Mouse (Mus musculus): ENCODE data around the gene Fam172a.
"Not testable (repeated sequence)": the region's sequence is repeated elsewhere in the genome, so short reads cannot be mapped to it uniquely, and the experiment has no call there.

Fam172a gene

DNA sequence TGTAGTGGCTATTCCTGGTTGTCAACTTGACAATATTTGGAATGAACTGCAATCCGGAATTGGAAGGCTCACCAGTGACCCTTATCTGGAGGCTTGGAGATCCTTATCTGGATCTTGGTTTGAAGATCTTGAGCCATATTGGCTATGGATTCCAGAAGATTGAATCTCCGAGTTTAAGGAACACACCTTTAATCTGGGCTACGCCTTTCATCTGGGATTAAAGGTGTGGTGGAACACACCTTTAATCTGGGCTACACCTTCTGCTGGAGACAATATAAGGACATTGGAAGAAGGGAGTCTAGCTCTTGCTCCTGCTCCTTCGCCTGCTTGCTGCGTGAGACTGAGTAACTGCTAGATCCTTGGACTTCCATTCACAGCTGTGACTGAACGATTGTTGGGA lies at the start of gene Fam172a:
Gene Fam172a, plus strand, starts transcription at position 301 of the 400 bp plus-strand sequence.
- DNase-seq, result not testable (repeated sequence)

DNA sequence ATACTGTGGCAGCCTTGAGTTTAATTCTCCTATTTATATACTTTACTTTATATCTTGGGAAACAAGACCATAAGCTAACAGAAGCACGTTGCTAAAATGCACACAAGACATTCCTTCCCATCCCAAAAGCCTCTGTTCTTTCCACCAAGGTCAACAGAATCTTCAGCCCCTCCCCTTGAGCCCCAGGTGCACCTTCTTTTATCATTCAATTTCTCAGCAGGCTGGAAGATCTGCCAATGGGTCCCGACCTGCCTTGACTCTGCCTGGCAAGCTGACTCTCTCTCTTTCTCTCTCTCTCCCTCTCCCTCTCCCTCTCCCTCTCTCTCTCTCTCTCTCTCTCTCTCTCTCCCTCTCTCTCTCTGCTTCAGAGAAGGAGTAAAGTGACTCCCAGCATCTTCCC lies 13.2 kb upstream of the Fam172a start:
- DNase-seq, result no peak

DNA sequence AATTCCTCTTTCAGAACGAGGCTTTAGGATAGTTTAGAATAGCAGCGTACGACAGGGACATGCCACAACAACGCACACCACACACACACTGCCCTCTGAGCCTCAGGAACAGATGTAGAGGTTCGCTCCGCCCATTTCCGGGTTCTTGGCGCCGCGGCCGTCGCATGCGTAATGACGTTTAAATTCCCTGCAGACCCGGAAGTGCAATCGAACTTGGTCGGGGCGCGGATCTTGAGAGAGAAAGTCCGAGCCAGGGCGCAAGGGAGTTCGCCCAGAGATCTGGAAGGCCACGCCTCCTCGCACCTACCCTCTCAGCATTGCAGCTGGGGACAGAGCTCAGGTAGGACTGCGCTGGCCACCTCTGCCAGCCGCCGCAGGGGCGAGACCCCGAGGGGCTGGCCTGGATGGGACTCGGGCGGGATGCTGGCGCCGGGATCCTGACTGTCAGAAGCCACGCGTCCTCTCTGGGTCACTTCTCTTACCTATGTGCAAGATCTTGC lies 6.7 kb downstream of the Fam172a start:
- DNase-seq, result peak; percentile 91

DNA sequence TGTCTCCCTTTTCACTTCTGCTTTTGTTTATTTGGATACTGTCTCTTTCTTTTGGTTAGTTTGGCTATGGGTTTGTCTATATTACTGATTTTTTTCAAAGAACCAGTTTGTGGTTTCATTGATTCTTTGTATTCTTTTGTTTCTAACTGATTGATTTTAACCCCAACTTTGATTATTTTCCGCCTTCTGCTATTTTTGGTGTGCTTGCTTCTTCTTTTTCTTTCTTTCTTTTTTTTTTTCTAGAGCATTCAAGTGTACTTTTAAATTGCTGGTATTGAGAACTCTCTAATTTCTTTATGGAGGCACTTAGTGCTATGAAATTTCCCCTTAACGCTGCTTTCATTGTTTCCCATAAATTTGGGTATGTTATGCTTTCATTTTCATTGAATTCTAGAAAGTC lies 15.7 kb downstream of the Fam172a start:
- DNase-seq, result no peak

DNA sequence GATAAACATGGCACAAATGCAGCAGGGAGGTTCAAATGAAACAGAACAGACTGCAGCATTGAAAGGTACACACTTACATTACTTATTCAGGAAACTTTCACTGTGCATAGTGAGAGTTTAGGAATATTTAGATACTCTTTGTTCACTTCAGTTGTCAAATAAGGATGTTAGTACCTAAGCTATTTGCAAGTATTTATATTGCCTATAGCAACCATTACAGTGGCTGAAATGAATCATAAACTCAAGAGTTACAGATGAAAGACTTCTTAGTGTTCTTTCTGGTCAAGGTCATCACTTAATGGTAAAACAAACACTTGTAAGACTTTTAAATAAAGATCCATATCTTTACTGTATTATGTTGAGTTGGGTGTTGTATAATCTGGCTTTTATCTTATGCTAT lies 41.0 kb downstream of the Fam172a start:
- no peak for DNase-seq

DNA sequence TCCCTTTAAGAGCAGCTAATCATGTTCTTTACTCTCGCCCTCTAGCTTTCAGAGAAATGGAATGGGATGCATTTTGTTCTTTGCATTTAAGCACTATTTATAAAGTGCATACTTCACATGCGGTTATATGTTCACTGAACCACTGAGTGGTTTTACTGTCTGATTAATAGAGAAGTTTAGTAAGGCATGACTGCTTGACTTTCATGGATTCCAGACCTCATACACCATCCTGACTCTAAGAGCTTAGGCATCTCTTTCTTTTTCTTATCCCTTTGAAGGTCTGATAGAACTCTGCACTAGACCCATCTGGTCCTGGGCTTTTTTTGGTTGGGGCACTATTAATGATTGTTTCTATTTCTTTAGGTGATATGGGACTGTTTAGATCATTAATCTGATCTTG lies 75.8 kb downstream of the Fam172a start:
- no peak for DNase-seq

DNA sequence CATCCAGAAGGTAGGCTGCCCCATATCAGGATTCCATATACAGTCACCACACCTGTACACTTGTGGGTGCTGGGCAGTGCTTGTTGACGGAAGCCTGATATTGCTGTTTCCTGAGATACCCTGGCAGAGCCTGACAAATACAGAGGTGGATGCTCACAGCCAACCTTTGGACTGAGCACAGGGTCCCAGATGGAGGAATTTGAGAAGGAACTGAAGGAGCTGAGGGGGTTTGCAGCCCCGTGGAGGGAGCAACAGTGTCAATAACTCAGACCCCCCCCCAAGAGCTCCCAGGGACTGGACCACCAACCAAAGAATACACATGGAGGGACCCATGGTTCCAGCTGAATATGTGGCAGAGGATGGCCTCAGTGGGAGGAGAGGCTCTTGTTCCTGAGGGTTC lies 105.5 kb downstream of the Fam172a start:
- DNase-seq, result not testable (repeated sequence)

DNA sequence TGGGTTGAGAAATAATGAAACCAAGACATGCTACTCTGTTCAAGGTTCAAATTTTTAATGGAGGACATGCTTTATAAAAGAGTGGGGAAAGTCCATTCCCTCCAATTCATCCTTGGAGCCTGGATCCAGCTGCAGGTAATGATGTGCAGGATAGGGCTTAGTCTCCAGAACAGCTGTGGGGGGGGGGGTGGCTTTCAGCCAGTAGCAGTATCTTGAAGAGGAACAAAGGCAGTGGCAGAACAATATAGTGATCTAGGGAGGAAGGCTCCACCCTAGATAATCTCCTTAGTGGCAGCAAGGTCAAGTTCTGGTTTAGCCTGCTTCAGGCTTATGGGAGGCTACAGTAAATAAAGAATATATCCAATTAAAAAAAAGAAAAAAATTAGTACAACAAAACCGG lies 108.6 kb downstream of the Fam172a start:
- no peak for DNase-seq

DNA sequence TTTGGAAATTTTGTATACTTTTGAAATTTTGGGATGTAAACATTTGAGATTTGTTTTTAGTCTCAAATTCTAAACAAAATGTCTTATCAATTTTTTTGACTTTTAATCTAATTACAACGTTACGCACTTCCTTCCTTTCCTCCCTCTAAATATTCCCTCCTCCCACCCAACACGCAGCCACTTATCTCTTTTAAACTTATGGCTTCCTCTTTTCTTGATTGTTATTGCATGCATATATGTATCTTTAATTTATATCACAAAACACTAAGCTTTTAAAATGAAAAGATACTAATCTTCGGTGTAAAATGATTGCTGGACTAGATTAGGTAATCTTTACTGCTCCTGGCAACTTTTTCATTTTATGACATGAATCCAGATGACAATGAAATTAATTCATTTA lies 124.3 kb downstream of the Fam172a start:
- DNase-seq, result no peak

DNA sequence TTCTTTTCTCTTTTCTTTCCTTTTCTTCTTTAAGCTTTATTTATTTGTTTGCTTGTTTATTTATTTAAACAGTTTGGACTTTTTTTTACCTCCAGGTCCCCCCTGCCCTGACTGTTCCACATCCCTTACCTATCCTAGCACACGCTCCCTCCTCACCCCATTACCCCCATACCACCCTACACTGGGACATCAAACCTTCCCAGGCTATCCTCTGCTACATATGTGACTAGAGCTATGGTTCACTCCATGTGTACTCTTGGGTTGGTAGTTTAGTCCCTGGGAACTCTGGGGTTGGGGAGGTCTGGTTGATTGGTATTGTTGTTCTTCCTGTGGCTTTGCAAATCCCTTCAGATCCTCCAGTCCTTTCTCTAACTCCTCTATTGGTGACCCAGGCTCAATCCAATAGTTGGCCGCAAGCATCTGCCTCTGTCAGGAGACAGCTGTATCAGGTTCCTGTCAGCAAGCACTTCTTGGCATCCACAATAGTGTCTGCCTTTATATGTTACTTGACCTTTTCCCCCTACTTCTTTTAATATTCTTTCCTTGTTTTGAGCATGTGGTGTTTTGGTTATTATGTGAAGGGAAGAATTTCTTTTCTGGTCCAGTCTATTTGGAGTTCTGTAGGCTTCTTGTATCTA lies 141.3 kb downstream of the Fam172a start:
- no peak for DNase-seq

DNA sequence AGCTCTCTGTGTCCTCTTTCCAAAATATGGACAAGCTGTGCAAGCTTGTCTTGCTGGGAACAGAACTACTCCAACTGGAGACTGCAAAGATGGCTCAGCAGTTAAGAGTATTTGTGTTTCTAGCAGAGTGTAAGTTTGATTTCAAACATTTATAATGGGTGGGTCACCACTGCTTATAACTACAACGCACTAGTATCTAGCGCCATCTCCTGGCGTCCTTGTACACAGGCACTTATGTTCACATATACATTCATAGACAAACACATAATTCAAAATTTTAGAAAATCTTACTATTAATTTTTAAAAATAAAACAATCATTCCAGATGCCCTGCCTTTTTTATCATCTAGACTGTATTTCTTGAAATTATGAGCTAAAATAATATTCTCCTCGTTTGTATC lies 147.0 kb downstream of the Fam172a start:
- no peak for DNase-seq

DNA sequence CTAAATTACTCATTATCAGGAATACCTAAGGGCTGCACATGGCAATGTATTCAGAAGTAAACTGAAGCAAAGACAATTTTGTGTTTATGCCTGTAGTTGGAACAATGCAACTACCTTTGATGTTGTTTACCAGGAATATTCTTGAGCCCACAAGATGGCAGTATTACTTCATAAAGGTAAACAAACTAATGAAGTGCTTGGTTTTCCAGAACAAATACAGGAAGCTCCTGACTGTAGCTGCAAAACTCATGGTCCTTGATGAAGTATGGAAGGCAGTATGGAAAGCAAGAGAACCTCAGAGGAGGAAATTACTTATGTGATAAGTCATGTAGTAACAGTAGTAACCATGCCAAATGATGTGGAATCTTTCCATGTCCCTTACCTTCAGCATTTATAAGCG lies 163.0 kb downstream of the Fam172a start:
- peak; percentile 27 for DNase-seq

DNA sequence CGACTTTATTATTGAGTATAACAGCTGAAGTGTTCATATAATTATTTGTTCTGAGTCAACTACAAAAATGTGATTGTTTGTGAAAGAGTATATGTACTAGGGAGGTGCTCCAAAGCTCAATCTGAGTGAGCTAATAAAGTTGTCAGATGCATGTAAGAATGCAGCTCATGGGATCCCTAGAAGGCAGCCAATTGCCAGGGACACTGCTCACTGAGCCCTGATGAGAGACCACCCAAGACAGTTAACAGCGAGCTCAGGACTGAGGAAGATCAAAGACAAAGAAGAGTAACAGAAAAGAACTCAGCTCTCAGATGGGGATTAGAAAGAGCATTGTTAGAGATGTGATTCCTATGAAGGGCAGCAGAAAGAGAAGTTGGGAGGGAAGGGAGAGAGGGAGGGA lies 166.5 kb downstream of the Fam172a start:
- no peak for DNase-seq

DNA sequence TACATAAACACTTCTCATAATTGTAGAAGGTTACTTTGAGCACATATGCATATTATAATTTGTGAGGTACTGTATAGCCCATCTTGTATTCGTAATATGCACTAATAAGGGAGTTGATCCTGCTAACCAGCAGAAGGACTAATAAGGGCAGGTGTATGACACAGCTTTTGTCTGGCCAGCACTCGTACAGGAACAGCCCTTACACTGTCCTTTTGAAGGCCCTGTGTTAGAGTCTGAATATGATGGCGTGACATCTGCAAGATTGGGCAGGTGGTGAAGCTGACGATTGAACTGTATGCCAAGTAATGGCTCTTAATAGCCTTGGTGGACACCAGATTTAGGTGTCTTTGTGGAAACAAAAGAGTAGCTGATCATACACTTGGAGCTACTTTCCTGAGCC lies 176.3 kb downstream of the Fam172a start:
- DNase-seq, result no peak

DNA sequence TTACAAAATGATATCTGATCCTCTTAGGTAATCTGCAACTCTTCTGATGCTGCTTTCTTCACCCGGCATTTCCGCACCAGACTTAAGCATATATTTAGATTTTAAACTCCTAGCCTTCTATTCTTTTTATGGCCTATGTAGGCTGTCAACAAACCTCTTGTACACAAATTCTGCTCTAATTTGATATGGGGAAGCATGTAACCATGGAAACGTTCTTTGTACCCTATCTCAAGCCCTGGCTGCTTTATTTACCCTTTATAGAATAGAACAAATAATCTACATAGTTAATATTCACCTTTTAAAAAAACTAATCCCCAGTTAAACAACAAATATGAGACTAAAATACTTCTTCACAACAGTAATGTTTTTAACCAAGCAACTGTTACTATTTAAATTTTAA lies 176.7 kb downstream of the Fam172a start:
- DNase-seq, result no peak

DNA sequence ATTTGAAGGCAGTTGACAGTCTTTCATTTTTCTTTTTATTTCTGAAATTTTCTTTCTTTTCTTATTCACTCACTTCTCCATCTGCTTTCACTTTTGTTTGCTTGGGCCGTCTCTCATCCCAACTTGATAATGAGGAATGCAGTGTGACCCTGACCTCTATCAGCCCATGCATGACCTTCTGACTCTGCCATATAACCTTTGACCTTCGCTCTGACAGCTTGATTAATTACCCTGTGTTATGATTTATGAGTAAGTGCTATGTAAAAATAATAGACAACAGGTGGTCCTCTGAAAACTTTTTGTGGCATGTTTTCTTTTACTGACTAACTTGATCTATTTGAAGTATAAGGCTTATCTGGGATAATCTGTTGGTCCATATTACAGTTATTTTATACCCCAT lies 195.8 kb downstream of the Fam172a start:
- DNase-seq, result no peak

DNA sequence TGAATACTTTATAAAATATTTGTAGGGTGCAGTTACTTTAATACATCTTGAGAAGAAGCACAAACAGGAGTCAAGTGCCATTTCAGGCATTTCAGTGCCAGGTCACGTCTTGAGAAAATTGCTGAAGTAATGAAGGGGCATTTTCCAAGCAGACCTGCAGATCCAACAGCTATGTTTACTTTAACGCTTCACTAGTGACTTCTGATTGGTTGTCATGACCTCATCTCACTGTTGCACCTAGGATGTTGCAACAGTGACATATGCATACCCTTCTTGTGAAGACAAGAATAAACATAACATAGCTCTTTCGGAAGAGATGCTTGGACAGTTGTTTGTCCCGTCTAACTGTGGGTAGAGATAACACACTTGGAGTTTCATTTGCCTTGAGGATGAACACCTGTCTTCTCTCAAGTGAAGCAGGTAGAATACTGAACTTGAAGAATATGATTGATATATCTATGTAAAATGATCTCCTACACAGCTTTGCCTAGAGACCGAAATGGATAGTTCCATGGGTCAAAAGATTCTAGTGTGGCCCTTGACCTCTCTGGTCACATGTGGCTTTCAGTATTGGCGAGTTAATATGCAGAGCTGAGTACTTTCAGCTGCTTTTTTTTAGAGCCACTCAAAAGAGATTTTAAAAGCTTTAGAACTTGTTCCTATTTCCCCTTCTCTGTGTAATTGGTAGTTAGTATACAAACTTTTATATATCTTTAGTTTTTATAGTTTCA lies 196.4 kb downstream of the Fam172a start:
- no peak for DNase-seq

DNA sequence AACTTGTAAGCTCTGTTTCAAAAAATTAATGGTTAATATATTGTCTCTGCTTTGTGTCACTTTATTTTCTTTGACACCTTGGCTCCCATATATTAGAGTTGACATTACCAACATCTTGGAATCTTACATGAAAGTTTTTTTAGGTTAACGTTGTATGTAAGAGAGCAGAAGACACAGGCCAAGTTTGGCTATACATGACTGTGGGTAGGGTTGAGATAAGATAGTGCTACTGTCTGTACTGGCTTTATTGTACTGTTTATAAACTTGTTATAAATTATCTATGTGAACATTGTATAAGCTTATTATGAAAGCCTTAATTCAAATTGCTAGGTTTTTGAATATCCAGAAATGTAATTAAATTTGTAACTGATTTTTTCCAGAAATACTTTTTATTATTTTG lies 197.9 kb downstream of the Fam172a start:
- no peak for DNase-seq

DNA sequence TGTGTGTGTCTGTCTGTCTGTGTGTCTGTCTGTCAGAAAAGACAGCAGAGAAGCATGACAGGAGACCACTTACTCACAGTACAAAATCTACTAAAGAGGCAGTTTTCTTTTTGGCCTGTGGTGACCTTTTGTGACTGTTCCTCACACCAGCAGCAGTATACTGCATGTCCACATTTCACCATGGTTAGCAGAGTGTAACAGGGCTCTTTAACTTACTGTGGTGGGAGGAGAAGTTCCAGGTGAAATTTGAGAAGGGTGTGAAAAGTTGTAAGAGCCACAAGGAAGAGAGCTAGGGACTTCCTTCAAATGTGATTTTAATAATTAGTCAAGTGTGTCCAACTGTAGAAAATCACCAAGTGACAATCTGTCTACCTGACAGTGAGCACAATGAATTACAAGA lies 199.0 kb downstream of the Fam172a start:
- no peak for DNase-seq

DNA sequence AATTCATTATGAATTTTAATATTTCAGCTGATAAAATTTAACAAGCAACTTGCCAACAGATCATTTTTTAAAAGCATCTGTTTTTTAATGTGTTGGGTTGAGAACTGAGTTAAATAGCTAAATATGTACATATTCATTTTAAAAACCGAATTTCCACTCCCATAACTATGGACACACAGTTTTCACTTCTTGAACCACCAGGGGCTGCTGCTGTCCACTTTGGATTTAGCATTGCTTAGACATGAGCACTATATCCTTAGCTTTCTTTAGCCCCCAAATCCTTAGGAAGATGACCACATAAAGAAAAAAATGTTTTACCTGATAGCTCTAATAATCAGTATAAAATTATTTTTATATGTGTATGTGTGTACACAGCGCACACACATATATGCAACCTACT lies 207.4 kb downstream of the Fam172a start:
- DNase-seq, result no peak

DNA sequence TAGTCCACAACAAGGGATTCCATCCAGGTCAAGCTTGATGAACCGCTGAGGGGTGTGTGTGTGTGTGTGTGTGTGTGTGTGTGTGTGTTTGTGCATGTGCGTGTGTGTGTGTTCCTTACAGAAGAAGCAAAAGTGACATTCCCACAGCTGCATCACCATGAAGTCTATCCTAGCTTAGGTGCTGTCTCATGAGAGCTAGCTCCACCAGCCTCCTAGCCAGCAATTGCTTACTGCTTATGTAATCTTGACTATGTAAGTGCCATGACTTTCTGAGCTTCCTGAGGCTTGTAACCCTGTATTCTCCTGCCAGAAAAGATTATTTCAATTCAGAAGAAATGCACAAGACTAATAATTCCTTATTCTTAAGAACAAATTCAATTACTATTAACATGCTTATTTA lies 221.0 kb downstream of the Fam172a start:
- DNase-seq, result no peak

DNA sequence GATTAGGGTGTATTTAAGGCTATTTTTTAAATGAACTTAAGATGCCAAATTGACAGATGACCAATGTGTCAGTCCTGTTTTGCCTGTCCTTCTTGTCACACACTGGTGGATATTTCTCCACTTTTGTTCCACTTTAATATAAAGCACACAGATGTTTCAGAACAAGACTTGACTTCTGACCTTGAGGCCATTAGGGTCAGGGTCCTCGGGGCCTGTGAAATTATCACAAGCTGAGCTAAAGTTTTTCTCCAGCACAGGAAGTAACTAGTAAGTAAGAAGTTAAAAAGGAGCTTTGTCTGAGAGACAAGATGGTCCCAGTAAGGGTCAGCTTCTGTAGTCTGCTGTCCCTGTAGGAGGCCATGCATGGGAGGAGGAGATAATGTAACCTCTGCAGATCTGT lies 255.8 kb downstream of the Fam172a start:
- no peak for DNase-seq

DNA sequence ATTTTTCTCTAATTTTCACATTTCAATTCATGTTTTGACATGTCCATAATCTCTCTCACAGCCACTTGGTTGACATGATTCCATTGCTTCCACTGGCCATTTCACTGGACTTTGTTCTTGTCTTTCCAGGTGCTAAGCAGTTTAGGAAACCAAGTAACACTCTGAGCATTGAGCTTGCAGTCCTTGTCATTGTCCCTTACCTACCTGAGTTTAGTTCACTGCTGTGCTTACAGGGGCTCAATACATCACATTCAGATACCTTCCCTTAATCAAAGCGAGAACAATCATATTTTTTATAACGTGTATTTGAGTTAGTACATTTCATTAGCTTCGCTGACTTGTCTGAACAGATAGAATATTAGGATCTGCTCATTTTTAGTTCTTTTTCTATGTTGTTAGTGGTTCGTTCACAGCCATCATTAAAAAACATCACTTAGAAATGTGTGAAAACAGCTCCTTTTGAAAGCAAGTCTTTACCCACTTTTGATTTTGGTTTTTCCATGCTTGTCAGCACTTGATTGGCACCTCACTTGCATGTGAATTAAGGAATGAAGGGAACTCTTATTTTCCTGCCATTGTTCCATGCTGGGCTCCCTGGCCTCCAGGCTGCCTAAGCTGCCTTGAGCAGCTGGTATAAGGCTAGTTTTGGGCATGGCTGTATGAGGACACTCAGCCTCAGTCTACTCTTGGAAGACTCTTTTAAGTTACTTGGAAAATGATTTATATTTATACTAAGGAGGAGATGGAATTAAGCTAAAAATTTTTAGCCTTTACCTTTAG lies 257.9 kb downstream of the Fam172a start:
- DNase-seq, result no peak

DNA sequence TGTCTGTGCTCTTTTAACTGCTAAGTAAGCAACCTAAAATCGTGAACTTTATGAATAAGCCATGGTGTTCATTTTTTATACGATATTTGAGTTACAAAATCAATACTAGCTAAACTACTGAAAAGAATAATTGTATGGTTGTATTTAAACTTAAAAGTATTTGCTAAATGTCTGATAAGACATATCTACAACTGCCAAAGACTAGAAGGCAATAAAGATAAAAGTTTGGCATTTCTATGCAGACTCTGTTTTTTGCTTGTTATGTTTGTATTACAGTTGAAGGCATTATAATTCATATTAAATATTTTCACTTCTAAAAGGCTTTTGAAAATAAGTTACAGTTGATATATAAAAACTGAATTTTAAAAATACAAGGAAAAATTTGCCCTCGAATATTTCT lies 274.4 kb downstream of the Fam172a start:
- no peak for DNase-seq

Data from cerebellum, adult 9-10 months (tissue).